Mouse (Mus musculus): ENCODE measurements at regions not wholly inside any gene's neighbourhood (a gene's known extent, or its start where the extent isn't known, plus 50 kb on each side); places are given as distances from the start of the nearest gene placed in this dataset.

DNA sequence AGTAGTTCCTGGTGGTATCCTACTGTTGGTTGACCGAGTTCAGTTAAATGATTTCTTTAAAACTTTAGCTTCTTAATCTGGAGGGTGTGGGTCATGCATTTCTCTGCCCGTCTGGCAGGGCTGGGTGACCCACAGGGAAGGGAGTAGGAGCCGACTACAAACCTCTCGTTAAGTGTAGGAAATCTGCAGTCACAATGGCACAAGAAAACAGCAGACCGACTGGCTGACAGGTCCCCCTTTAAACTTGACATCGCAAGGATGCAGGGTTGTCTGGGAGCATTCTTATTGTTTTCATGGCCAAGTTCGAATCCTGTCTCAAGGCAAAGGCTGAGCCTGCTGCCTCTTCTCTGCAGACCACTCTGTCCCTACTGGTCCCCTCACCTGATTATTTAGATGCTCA lies 235.7 kb downstream of the Etnk1 start:
- Histone ChIP-seq H3K4me2 (replicated peaks; ENCODE audit: low read depth, low read length) (no peak overlapping the region), H3K9ac (replicated peaks; ENCODE audit: low read depth, low read length) (no peak overlapping the region), H3K9me3 (ENCODE audit: control insufficient read depth, low read depth, low read length) (no peaks in the 10 kb centered on the region), H3K4me3 (ENCODE audit: low read depth, low read length) (no peak overlapping the region), H3K27me3 (ENCODE audit: control insufficient read depth, insufficient read depth, low read length) (no peaks in the 10 kb centered on the region), H3K27ac (ENCODE audit: low read length) (no peak overlapping the region), H3K4me1 (ENCODE audit: control insufficient read depth, insufficient read depth, low read length) (no peaks in the 10 kb centered on the region), H3K36me3 (ENCODE audit: control insufficient read depth, insufficient read depth, low read length) (no peaks in the 10 kb centered on the region)
- WGBS, result 89% methylated on average over 7 of the region's 7 CpGs
- ATAC-seq (ENCODE audit: insufficient number of reproducible peaks, insufficient read depth, low FRiP score, low read depth), result no peak

DNA sequence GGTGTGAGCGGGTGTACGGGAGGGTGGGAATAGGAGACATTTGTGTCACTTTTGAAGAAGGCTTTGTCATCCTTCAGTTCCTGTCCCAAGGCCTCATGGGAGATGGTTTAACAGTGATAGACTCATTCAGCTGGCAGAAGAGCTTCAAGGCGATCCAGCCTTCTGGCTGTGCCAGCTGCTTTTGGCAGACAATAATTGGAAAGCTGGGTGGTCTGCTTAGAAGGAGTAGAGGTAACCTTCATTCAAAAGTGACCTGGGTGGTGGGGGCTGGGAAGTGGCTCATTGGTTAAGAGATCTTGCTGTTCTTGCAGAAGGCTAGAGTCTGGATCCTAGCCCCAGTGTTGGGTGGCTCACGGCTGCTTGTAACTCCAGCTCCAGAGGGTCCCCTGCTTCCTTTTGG lies 237.5 kb downstream of the Etnk1 start:
- H3K27me3 ChIP-seq (ENCODE audit: control insufficient read depth, insufficient read depth, low read length), result no peaks in the 10 kb centered on the region
- no peaks in the 10 kb centered on the region for H3K9me3 ChIP-seq (ENCODE audit: control insufficient read depth, low read depth, low read length)
- H3K27ac ChIP-seq (ENCODE audit: low read length), result no peak overlapping the region
- no peak overlapping the region for H3K9ac ChIP-seq (replicated peaks; ENCODE audit: low read depth, low read length)
- no peak overlapping the region for H3K4me3 ChIP-seq (ENCODE audit: low read depth, low read length)
- H3K4me2 ChIP-seq (replicated peaks; ENCODE audit: low read depth, low read length), result no peak overlapping the region
- H3K36me3 ChIP-seq (ENCODE audit: control insufficient read depth, insufficient read depth, low read length), result no peaks in the 10 kb centered on the region
- H3K4me1 ChIP-seq (ENCODE audit: control insufficient read depth, insufficient read depth, low read length), result no peaks in the 10 kb centered on the region
- WGBS, result 92% methylated on average over 4 of the region's 4 CpGs
- ATAC-seq (ENCODE audit: insufficient number of reproducible peaks, insufficient read depth, low FRiP score, low read depth), result no peak

DNA sequence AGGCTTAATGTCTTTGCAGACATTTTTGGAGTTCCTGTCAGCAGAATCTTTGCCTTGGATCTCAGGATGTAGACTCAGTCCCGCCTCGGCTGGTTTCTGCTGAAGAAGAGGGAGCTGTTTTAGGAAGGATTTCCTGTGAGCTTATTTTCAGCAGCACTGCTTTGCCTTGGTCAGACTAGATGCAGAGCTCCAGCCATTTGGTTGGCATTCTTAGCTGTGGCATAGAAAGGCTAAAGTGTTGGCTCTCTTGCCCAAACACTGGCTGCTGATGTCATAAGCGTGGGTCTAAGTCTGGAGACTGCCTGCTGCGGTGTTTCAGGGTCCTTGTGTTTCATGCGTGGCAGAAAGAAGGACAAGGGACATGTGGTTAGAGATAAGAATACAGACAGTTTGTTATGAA lies 245.0 kb downstream of the Etnk1 start:
- no peak for ATAC-seq (ENCODE audit: insufficient number of reproducible peaks, insufficient read depth, low FRiP score, low read depth)
- Histone ChIP-seq H3K4me1 (ENCODE audit: control insufficient read depth, insufficient read depth, low read length) (no peaks in the 10 kb centered on the region), H3K9ac (replicated peaks; ENCODE audit: low read depth, low read length) (no peak overlapping the region), H3K9me3 (ENCODE audit: control insufficient read depth, low read depth, low read length) (no peaks in the 10 kb centered on the region), H3K36me3 (ENCODE audit: control insufficient read depth, insufficient read depth, low read length) (no peaks in the 10 kb centered on the region), H3K4me2 (replicated peaks; ENCODE audit: low read depth, low read length) (no peak overlapping the region), H3K27me3 (ENCODE audit: control insufficient read depth, insufficient read depth, low read length) (no peaks in the 10 kb centered on the region), H3K27ac (ENCODE audit: low read length) (no peak overlapping the region), H3K4me3 (ENCODE audit: low read depth, low read length) (no peak overlapping the region)
- WGBS, result 80% methylated on average over 5 of the region's 5 CpGs

DNA sequence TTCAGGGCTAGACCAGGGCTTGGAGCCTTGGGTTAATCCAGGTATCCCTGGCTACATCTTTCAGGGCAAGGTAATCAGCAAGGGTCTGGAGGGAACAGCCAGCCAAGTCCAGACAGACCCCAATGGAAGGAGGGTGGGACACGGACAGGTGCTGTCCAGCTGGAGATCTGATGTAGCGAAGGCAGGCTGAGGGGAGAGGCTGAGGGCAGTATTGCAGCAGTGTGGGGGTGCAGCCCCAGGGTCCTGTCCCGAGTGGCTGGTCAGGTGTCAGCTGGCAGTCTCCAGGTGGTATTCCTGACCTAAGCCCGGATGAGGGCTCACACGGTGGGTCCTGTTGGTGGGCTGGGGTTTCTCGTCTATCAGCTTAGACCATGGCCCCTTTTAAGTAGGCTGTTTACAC lies 245.7 kb downstream of the Etnk1 start:
- no peak for ATAC-seq (ENCODE audit: insufficient number of reproducible peaks, insufficient read depth, low FRiP score, low read depth)
- Histone ChIP-seq H3K4me2 (replicated peaks; ENCODE audit: low read depth, low read length) (no peak overlapping the region), H3K4me1 (ENCODE audit: control insufficient read depth, insufficient read depth, low read length) (no peaks in the 10 kb centered on the region), H3K27me3 (ENCODE audit: control insufficient read depth, insufficient read depth, low read length) (no peaks in the 10 kb centered on the region), H3K9me3 (ENCODE audit: control insufficient read depth, low read depth, low read length) (no peaks in the 10 kb centered on the region), H3K9ac (replicated peaks; ENCODE audit: low read depth, low read length) (no peak overlapping the region), H3K27ac (ENCODE audit: low read length) (no peak overlapping the region), H3K36me3 (ENCODE audit: control insufficient read depth, insufficient read depth, low read length) (no peaks in the 10 kb centered on the region), H3K4me3 (ENCODE audit: low read depth, low read length) (no peak overlapping the region)
- 94% methylated on average over 6 of the region's 6 CpGs for WGBS

DNA sequence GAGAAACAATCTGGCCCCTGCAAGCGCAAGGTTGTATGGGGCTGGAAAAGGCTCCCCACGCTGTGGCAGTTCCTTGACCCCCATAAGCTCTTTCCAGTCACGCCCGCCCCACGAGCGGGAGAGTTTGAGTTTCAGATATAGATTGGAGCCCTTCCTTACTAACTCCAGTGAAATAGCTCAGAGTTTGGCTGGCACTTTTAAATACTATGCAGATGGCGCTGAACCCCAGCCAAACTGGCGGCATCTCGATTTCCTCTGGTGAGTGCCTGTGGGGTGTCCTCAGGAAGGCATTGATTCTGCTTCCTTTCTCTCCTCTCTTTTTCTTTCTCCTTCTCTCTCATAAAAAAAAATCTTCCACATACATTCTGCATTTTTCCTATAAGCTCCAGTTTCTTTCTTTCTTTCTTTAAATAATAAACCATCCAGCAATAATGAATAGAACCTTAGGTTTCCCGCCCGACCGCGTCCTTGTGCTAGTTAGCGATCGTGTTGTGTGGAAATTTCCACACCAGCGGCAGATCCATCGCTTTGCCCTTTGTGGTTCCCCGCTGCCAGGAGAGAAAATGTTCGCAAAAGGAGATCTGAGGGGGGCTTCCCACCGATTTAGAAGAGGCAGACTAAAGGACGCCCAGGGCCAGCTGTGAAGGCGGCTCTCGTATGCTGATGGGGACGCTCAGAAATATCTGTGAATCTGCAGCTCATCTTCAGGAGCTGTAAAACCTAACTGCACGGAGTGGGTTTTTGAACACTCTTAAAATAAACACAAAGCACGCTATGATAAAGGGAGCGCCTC lies 247.8 kb downstream of the Etnk1 start:
- no peaks in the 10 kb centered on the region for H3K27me3 ChIP-seq (ENCODE audit: control insufficient read depth, insufficient read depth, low read length)
- no peaks in the 10 kb centered on the region for H3K4me1 ChIP-seq (ENCODE audit: control insufficient read depth, insufficient read depth, low read length)
- H3K36me3 ChIP-seq (ENCODE audit: control insufficient read depth, insufficient read depth, low read length), result no peaks in the 10 kb centered on the region
- no peak overlapping the region for H3K27ac ChIP-seq (ENCODE audit: low read length)
- no peak overlapping the region for H3K4me3 ChIP-seq (ENCODE audit: low read depth, low read length)
- 87% methylated on average over 27 of the region's 27 CpGs for WGBS
- no peak overlapping the region for H3K9ac ChIP-seq (replicated peaks; ENCODE audit: low read depth, low read length)
- H3K9me3 ChIP-seq (ENCODE audit: control insufficient read depth, low read depth, low read length), result no peaks in the 10 kb centered on the region
- H3K4me2 ChIP-seq (replicated peaks; ENCODE audit: low read depth, low read length), result no peak overlapping the region
- no peak for ATAC-seq (ENCODE audit: insufficient number of reproducible peaks, insufficient read depth, low FRiP score, low read depth)

DNA sequence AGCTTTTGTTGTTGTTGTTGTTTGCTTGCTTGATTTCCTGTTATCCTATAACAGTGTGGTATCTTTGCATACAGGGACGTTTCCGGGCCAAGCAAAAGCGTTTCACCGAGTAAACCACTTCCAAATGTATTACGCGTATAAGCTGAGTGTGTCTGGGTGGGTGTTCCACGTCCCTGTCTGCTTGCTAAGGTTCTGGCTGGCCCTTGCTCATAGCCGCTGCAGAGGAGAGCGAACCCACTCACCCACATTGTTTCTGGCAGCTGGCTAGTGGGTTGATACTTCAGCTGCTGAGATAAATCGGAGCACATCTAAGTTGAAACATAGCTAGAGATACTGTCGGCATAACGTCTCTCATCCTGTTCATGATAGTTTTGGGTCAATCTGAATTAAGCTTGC lies 248.4 kb downstream of the Etnk1 start:
- Histone ChIP-seq H3K36me3 (ENCODE audit: control insufficient read depth, insufficient read depth, low read length) (no peaks in the 10 kb centered on the region), H3K4me3 (ENCODE audit: low read depth, low read length) (no peak overlapping the region), H3K27me3 (ENCODE audit: control insufficient read depth, insufficient read depth, low read length) (no peaks in the 10 kb centered on the region), H3K9me3 (ENCODE audit: control insufficient read depth, low read depth, low read length) (no peaks in the 10 kb centered on the region), H3K27ac (ENCODE audit: low read length) (no peak overlapping the region), H3K4me2 (replicated peaks; ENCODE audit: low read depth, low read length) (no peak overlapping the region), H3K9ac (replicated peaks; ENCODE audit: low read depth, low read length) (no peak overlapping the region), H3K4me1 (ENCODE audit: control insufficient read depth, insufficient read depth, low read length) (no peaks in the 10 kb centered on the region)
- 86% methylated on average over 12 of the region's 12 CpGs for WGBS
- no peak for ATAC-seq (ENCODE audit: insufficient number of reproducible peaks, insufficient read depth, low FRiP score, low read depth)

DNA sequence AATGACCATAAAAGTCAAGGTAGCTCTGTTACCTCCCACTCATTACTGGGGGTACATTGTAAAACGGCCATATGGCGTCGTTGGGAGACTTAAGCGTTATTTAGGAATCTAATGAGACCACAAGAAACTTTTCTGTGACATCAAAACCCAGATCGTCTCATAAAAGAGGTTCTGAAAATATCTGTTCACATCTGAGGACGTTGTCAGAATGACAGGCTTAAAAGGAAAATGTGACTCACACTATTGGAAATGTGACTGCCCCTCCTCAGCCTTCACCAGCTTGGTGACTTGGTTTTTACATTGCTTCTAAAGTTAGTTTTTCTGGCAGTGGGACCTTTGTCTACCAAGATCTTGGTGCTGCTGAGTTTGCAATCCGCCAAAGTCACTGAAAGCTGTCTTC lies 252.9 kb downstream of the Etnk1 start:
- Histone ChIP-seq H3K4me1 (ENCODE audit: control insufficient read depth, insufficient read depth, low read length) (no peaks in the 10 kb centered on the region), H3K9ac (replicated peaks; ENCODE audit: low read depth, low read length) (no peak overlapping the region), H3K4me2 (replicated peaks; ENCODE audit: low read depth, low read length) (no peak overlapping the region), H3K4me3 (ENCODE audit: low read depth, low read length) (no peak overlapping the region), H3K9me3 (ENCODE audit: control insufficient read depth, low read depth, low read length) (no peaks in the 10 kb centered on the region), H3K27me3 (ENCODE audit: control insufficient read depth, insufficient read depth, low read length) (no peaks in the 10 kb centered on the region), H3K36me3 (ENCODE audit: control insufficient read depth, insufficient read depth, low read length) (no peaks in the 10 kb centered on the region), H3K27ac (ENCODE audit: low read length) (no peak overlapping the region)
- no peak for ATAC-seq (ENCODE audit: insufficient number of reproducible peaks, insufficient read depth, low FRiP score, low read depth)
- WGBS, result 91% methylated on average over 7 of the region's 7 CpGs

DNA sequence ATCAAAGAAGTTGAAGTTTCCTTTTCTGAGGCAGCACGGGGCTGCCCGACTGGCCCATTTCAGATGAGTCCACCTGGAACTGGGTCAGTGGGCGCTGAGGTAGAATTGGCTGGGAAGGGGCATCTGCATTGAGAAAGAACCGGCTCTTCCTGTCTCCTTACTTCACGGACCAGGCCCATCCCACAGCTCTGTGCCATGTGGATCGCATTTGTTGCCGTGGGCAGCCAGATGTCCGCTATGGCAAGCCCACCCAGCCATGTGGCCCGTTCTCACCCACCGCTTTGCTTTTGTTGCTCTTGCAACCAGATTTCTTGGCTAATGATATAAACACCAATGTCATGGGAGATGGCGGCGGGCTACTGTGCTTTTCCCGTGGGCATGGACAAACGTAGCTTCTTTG lies 256.0 kb downstream of the Etnk1 start:
- 96% methylated on average over 14 of the region's 14 CpGs for WGBS

More for the DNA sequence above, 256.0 kb downstream of the Etnk1 start:
- no peaks in the 10 kb centered on the region for H3K36me3 ChIP-seq (ENCODE audit: control insufficient read depth, insufficient read depth, low read length)
- H3K27me3 ChIP-seq (ENCODE audit: control insufficient read depth, insufficient read depth, low read length), result no peaks in the 10 kb centered on the region
- no peaks in the 10 kb centered on the region for H3K9me3 ChIP-seq (ENCODE audit: control insufficient read depth, low read depth, low read length)
- no peak overlapping the region for H3K27ac ChIP-seq (ENCODE audit: low read length)
- no peak for ATAC-seq (ENCODE audit: insufficient number of reproducible peaks, insufficient read depth, low FRiP score, low read depth)
- H3K4me1 ChIP-seq (ENCODE audit: control insufficient read depth, insufficient read depth, low read length), result 0 out of 2 replicates have a peak, but pooled peaks cover 5% of the 10 kb centered on the region
- H3K9ac ChIP-seq (replicated peaks; ENCODE audit: low read depth, low read length), result no peak overlapping the region
- no peak overlapping the region for H3K4me3 ChIP-seq (ENCODE audit: low read depth, low read length)
- H3K4me2 ChIP-seq (replicated peaks; ENCODE audit: low read depth, low read length), result no peak overlapping the region
